Mouse (Mus musculus): ENCODE data around the gene Kcnk3. TPM values are rescaled to one million over a fixed set of nuclear protein-coding genes. Genes with fewer than 3 reads are reported as not detected.
A peak's percentile ranks its signal among the peaks of the same experiment; 100 is the strongest.

Kcnk3 gene
- polyA plus RNA-seq, 1 experiment from 2014 or later, result 1.6 TPM

DNA sequence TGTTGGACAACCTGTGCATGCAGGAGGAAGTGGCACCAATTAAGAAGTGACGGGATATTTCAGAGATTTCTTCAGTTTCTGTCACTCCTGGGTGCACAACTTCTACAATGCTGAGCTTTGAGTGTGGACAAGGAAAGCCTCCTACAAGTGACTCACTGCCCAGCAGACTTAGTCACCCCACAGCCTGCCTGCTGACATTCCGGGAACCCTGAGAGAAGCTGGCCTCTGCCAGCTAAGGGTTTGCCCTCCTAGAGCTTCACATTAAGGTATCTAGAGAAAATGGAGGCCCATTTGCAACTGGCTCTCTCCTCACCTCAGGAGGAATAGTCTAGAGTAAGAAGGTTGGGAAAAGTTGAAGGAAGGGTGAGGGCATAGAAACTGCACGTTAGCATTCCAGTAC, 63.6 kb downstream of the Kcnk3 start:
- no peak overlapping the region for H3K4me2 ChIP-seq (replicated peaks)
- no peak overlapping the region for H3K27ac ChIP-seq
- H3K9me3 ChIP-seq (replicated peaks), result no peaks in the 10 kb centered on the region
- WGBS, result 94% methylated on average over 3 of the region's 3 CpGs
- peaks cover 21% of the 10 kb centered on the region for H3K4me1 ChIP-seq
- H3K4me3 ChIP-seq, result no peak overlapping the region
- H3K36me3 ChIP-seq, result peaks cover 35% of the 10 kb centered on the region
- ATAC-seq (ENCODE audit: low FRiP score), result no peak
- H3K27me3 ChIP-seq, result no peaks in the 10 kb centered on the region
- H3K9ac ChIP-seq, result no peak overlapping the region

DNA sequence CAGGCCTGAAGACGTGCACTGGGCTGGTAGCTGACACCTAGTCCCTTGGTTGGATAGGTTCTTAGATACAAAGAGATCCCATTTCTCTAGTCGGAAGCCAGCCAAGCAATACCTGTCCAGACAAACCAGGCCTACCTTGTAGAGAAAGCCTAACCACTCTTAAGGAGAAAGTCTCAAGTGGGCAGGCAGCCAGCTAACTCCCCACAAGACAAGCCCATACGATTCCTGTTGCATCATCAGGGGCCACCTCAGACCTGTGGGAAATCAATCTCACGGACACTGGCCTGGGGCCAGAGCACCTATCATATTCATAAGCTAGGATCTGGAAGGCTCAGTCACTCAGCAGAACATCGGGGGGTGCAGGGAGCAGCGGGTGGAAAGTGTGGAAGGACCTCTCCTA, 65.3 kb downstream of the Kcnk3 start:
- Histone ChIP-seq H3K4me1 (peaks cover 14% of the 10 kb centered on the region), H3K9me3 (replicated peaks) (no peaks in the 10 kb centered on the region), H3K4me2 (replicated peaks) (no peak overlapping the region), H3K4me3 (no peak overlapping the region), H3K9ac (no peak overlapping the region), H3K36me3 (peaks cover 52% of the 10 kb centered on the region), H3K27ac (no peak overlapping the region), H3K27me3 (no peaks in the 10 kb centered on the region)
- ATAC-seq (ENCODE audit: low FRiP score), result no peak
- 89% methylated on average over 6 of the region's 6 CpGs for WGBS

DNA sequence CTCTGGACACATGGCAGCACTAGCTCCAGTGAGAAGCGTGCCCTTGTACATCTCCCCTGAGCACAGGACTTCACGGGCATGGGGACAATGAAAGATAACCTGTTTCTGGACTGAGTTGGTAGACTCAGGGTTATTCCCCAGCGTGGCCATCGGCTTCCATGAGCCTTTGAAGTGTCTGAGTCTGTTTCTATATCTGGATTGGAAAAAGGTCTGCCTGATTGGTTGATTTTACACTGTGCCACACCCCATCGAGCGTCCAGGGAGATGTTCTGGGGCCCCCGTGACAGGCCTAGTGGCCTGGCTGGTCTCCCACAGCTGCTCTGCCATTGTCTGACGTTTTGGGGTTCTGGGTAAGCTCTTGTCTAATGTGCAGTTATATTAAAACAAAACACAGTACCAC, 67.1 kb downstream of the Kcnk3 start:
- no peak overlapping the region for H3K9ac ChIP-seq
- peaks cover 61% of the 10 kb centered on the region for H3K36me3 ChIP-seq
- 89% methylated on average over 8 of the region's 8 CpGs for WGBS
- H3K4me3 ChIP-seq, result no peak overlapping the region
- H3K9me3 ChIP-seq (replicated peaks), result no peaks in the 10 kb centered on the region
- no peak for ATAC-seq (ENCODE audit: low FRiP score)
- H3K4me1 ChIP-seq, result no peaks in the 10 kb centered on the region
- no peaks in the 10 kb centered on the region for H3K27me3 ChIP-seq
- H3K27ac ChIP-seq, result no peak overlapping the region
- H3K4me2 ChIP-seq (replicated peaks), result no peak overlapping the region

DNA sequence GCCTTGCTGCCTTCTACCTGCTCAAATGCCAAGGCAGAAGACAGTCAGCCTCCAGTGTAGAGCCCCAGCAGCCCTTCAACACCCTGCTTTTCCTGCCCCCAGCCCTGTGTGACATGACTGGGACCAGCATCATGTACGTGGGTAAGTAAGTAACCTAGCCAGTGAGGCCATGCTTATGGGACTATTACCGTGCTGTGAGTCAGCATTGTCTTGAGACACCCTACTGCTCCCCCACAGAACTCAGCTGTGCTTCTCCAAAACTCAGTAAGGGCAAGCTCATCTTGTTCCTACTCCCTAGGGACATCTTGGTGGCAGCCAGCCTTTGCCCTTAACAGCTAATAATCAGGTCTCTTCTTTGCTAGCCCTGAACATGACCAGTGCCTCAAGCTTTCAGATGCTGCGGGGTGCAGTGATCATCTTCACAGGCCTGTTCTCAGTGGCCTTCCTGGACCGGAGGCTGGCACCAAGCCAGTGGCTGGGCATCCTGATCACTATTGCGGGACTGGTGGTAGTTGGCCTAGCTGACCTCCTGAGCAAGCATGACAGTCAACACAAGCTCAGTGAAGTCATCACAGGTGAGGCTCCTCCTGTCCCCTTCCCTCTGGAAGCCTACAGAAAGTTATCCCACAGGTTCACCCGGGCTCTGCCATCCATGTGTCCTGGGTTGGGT, 67.7 kb downstream of the Kcnk3 start:
- no peak overlapping the region for H3K4me3 ChIP-seq
- peaks cover 61% of the 10 kb centered on the region for H3K36me3 ChIP-seq
- H3K9ac ChIP-seq, result no peak overlapping the region
- ATAC-seq (ENCODE audit: low FRiP score), result no peak
- no peak overlapping the region for H3K27ac ChIP-seq
- no peaks in the 10 kb centered on the region for H3K9me3 ChIP-seq (replicated peaks)
- H3K27me3 ChIP-seq, result no peaks in the 10 kb centered on the region
- H3K4me2 ChIP-seq (replicated peaks), result no peak overlapping the region
- WGBS, result 96% methylated on average over 6 of the region's 6 CpGs
- H3K4me1 ChIP-seq, result no peaks in the 10 kb centered on the region

DNA sequence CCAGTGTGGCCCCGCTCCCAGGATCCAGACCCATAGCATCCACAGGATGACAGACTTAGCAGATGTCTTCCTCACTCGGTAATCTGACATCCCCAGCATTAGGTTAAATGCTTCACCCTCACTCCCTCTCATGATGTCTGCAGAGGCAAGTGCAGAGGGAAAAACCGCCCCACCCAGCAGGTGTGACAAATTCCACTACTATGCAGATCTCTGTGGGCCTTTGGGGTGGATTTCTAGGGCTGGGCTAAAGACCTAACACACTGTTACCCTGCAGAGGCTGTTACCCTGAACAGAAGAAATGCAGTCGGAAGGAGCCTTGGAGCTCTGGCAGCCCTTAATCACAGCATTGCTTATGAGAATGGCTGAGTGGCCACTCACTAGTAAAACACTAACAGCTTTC, 71.1 kb downstream of the Kcnk3 start:
- no peak overlapping the region for H3K4me3 ChIP-seq
- H3K9me3 ChIP-seq (replicated peaks), result no peaks in the 10 kb centered on the region
- no peak for ATAC-seq (ENCODE audit: low FRiP score)
- no peak overlapping the region for H3K9ac ChIP-seq
- H3K4me2 ChIP-seq (replicated peaks), result no peak overlapping the region
- no peaks in the 10 kb centered on the region for H3K27me3 ChIP-seq
- 86% methylated on average over 4 of the region's 4 CpGs for WGBS
- H3K27ac ChIP-seq, result no peak overlapping the region
- H3K4me1 ChIP-seq, result no peaks in the 10 kb centered on the region
- peaks cover 49% of the 10 kb centered on the region for H3K36me3 ChIP-seq

DNA sequence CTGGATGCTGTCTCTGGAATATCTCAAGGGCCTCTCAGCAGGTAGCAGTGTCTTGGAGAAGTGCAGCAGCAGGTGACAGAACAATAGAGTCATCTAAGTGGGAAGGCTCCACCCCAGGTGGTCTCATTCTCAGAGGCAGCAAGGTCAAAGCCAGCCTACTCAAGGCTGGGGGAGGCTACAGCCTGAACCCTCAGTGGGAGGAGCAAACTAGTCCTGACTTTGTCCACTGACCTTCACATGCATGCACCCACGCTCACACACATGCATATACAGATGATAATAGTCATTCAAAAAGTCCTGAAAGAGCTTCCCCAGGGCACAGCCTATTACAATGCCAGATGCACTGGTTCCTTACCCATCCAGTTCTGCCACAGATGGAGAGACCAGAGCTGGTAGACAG, 72.3 kb downstream of the Kcnk3 start:
- Histone ChIP-seq H3K36me3 (peaks cover 38% of the 10 kb centered on the region), H3K4me3 (no peak overlapping the region), H3K27ac (no peak overlapping the region), H3K9me3 (replicated peaks) (no peaks in the 10 kb centered on the region), H3K9ac (no peak overlapping the region), H3K4me2 (replicated peaks) (no peak overlapping the region), H3K27me3 (no peaks in the 10 kb centered on the region), H3K4me1 (no peaks in the 10 kb centered on the region)
- no peak for ATAC-seq (ENCODE audit: low FRiP score)
- WGBS, result 89% methylated on average over 1 of the region's 1 CpGs

DNA sequence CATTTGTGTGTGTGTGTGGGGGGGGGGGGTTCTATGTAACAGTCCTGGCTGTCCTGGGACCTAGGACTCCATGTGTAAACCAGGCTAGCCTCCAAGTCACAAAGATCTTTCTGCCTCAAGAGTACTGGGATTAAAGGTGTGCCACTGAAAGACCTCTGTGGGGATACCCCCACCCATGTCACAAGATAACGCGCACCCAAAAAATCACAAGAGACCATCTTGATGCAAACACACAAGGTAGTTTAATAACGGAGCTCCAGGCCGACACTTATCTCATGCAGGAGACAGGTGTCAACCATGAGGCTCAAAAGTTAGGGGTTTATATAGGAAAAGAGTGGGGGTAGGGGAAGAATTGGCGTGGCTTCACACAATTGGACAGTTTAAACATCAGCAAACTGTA, 72.8 kb downstream of the Kcnk3 start:
- Histone ChIP-seq H3K9me3 (replicated peaks) (no peaks in the 10 kb centered on the region), H3K9ac (no peak overlapping the region), H3K4me2 (replicated peaks) (no peak overlapping the region), H3K27me3 (no peaks in the 10 kb centered on the region), H3K4me1 (no peaks in the 10 kb centered on the region), H3K4me3 (no peak overlapping the region), H3K27ac (no peak overlapping the region), H3K36me3 (peaks cover 33% of the 10 kb centered on the region)
- no peak for ATAC-seq (ENCODE audit: low FRiP score)
- 92% methylated on average over 5 of the region's 5 CpGs for WGBS

DNA sequence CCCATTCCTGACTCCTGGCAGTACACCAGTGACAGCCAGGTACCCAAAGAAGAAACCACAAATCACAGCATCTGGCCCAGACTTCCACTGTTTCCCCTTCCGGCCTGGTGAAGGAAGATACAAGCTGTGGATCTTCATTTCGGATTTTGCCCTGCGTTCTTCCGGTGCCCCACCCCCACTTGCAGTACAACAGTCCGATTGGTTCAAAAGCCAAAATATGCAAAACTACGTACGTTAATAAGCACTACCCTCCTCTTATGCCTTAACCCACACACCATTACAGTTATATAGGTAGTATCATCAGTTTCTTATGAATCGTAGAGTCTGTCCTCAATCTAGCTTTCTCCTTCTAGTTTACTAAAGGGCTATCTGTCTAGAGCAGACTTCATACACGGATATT, 77.4 kb downstream of the Kcnk3 start:
- H3K36me3 ChIP-seq, result peaks cover 10% of the 10 kb centered on the region
- no peak for ATAC-seq (ENCODE audit: low FRiP score)
- no peak overlapping the region for H3K4me3 ChIP-seq
- 93% methylated on average over 9 of the region's 9 CpGs for WGBS
- no peak overlapping the region for H3K4me2 ChIP-seq (replicated peaks)
- H3K4me1 ChIP-seq, result peaks cover 16% of the 10 kb centered on the region
- no peaks in the 10 kb centered on the region for H3K27me3 ChIP-seq
- no peaks in the 10 kb centered on the region for H3K9me3 ChIP-seq (replicated peaks)
- no peak overlapping the region for H3K27ac ChIP-seq
- no peak overlapping the region for H3K9ac ChIP-seq

DNA sequence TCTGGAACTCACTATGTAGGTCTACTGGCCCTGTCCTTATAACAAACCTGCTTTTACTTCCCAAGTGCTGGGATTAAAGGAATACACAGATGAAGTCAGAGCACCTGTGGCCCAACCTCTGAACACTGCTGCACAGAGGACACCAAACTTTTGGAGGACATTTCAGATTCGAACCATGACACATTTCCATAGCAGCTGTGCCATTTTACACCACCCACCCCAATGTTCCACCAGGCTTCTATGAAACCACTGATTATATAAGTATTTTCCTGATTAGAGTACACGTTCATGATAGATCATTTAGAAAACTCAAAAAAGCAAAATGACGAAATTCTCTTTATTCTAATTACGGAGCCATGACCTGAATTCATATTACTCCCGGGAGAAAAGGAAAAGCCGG, 78.0 kb downstream of the Kcnk3 start:
- Histone ChIP-seq H3K27ac (0 out of 2 replicates have a peak overlapping the region, but pooled peaks have one; percentile 5), H3K4me3 (peak overlapping the region; percentile 75)
- ATAC-seq (ENCODE audit: low FRiP score), result no peak

DNA sequence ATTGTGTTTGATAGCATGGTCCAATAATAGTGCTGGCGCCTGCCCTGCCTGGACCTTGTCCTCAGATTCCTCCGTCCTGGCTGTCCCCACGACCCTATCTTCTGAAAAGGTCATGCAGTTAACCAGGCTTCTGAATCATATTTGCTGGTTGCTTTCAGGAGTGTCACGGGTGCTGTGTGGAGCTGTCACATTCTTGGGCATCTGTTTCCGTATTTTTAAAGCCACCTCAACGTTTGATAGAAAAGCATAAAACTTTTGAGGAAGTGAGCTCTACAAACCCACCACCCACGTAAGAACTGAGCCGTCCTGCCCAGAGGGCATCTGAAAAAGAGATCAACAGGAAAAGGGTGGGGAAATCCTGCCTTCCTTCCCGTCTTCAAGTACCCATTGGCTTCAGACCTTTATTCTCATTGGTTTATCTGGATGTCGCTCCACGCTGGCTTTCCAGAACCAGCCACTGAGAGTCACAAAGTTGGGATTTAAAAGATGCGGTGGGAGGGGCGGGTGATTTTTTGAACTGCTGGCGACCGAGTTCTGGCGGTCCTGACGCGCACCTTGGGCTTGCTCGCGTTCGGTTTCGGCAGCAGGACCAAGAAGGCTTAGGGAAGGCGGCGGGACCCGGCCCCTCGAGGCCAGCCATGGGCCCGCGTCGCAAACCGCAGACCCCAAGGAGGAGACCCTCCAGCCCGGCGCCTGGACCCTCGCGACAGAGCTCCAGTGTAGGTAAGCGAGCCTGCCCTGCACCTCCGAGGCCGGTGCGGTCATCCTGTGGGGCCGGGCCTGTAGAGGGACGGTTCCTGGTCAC, 78.6 kb downstream of the Kcnk3 start, which contains the start of gene Cenpa:
Cenpa (plus strand) TSS at position 387 of the 805 bp plus-strand sequence.
- Histone ChIP-seq H3K27ac (peak within 1 kb of the TSS; percentile 55), H3K27me3 (no peaks in the 10 kb centered on the region), H3K4me3 (peak within 1 kb of the TSS; percentile 75), H3K36me3 (peaks cover 13% of the 10 kb centered on the region), H3K4me1 (peaks cover 16% of the 10 kb centered on the region), H3K9ac (peak within 1 kb of the TSS; percentile 77), H3K4me2 (replicated peaks) (peak within 1 kb of the TSS; percentile 85), H3K9me3 (replicated peaks) (no peaks in the 10 kb centered on the region)
- under 1% methylated on average over 40 of the region's 40 CpGs for WGBS
- peak; percentile 92 for ATAC-seq (ENCODE audit: low FRiP score)

More for the DNA sequence above, 78.0 kb downstream of the Kcnk3 start:
- Histone ChIP-seq H3K36me3 (peaks cover 13% of the 10 kb centered on the region), H3K4me1 (peaks cover 16% of the 10 kb centered on the region), H3K4me2 (replicated peaks) (peak overlapping the region; percentile 85), H3K9ac (peak overlapping the region; percentile 49; the same call in 1 of the 2 replicates), H3K27me3 (no peaks in the 10 kb centered on the region), H3K9me3 (replicated peaks) (no peaks in the 10 kb centered on the region)
- WGBS, result 73% methylated on average over 6 of the region's 6 CpGs

DNA sequence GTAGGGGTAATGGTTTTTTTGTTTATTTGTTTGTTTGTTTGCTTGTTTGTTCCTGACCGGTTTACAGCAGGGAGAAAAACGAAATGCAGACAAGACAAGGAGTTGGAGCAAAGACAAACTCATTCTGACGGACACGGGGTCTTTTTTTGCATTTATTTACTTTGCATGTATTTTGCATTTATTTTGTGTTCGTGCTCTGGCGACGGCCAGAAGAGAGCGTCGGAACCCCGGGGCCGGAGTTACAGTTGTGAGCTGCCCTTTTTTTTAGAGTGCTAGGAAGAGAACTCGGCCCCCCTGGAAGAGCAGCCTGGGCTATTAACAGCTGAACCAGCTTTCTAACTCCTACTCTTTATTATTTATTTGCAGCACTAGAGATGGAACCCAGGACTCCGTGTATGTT, 79.2 kb downstream of the Kcnk3 start:
- peak overlapping the region; percentile 77 for H3K9ac ChIP-seq
- H3K27ac ChIP-seq, result peak overlapping the region; percentile 55
- H3K4me2 ChIP-seq (replicated peaks), result peak overlapping the region; percentile 85
- peaks cover 16% of the 10 kb centered on the region for H3K4me1 ChIP-seq
- no peaks in the 10 kb centered on the region for H3K27me3 ChIP-seq
- H3K36me3 ChIP-seq, result peaks cover 17% of the 10 kb centered on the region
- H3K9me3 ChIP-seq (replicated peaks), result no peaks in the 10 kb centered on the region
- ATAC-seq (ENCODE audit: low FRiP score), result no peak
- 0% methylated on average over 13 of the region's 13 CpGs for WGBS
- peak overlapping the region; percentile 75 for H3K4me3 ChIP-seq

DNA sequence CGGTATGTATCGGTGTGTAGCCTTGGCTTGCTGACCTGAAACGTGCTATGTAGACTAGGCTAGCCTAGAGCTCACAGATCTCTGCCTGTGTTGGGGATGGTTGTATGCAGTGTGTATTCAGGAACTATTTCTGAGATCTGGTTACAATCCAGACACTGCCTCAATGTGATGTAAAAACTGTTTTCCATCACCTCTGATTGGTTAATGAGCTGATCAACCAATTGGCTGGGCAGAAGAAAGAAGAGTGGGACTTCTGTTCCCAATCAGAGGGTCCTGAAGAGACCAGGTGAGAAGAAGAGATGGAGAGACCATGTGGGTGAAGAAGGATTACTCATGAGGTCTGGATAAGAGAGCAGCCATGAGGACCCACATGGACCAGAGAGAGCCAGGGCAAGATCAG, 79.7 kb downstream of the Kcnk3 start:
- WGBS, result 6% methylated on average over 3 of the region's 3 CpGs
- H3K27ac ChIP-seq, result no peak overlapping the region
- H3K9ac ChIP-seq, result peak overlapping the region; percentile 77
- peaks cover 16% of the 10 kb centered on the region for H3K4me1 ChIP-seq
- H3K9me3 ChIP-seq (replicated peaks), result no peaks in the 10 kb centered on the region
- peak overlapping the region; percentile 75 for H3K4me3 ChIP-seq
- peak overlapping the region; percentile 85 for H3K4me2 ChIP-seq (replicated peaks)
- no peaks in the 10 kb centered on the region for H3K27me3 ChIP-seq
- no peak for ATAC-seq (ENCODE audit: low FRiP score)
- peaks cover 21% of the 10 kb centered on the region for H3K36me3 ChIP-seq

Measured in hindbrain, embryonic 12.5 days (tissue).